Mouse (Mus musculus) midbrain, embryonic 10.5 days (tissue): ENCODE measurements around the gene Nckap1. TPM values are rescaled to one million over a fixed set of nuclear protein-coding genes. Genes with fewer than 3 reads are reported as not detected.

Experiments used
- DNase-seq: peaks from one replicate; pipeline ENCODE4 v3.0.0-alpha.2; 2017; ENCODE audit warnings: low spot score
- H3K27ac ChIP-seq: fragments of 300-500 bp; sonication (generic); replicated peaks from 2 replicates; pipeline ENCODE4 v1.5.1; 2016; ENCODE audit warnings: mild to moderate bottlenecking
- H3K27me3 ChIP-seq: fragments of 300-500 bp; sonication (generic); 2 replicates; pipeline ENCODE4 v1.6.1; 2016; ENCODE audit warnings: low read depth, mild to moderate bottlenecking; ENCODE audit not compliant: poor library complexity, severe bottlenecking
- H3K36me3 ChIP-seq: fragments of 300-500 bp; sonication (generic); 2 replicates; pipeline ENCODE4 v1.6.1; 2016; ENCODE audit warnings: mild to moderate bottlenecking, moderate library complexity
- H3K4me1 ChIP-seq: fragments of 300-500 bp; sonication (generic); 2 replicates; pipeline ENCODE4 v1.6.1; 2016
- H3K4me3 ChIP-seq: fragments of 300-500 bp; sonication (generic); 2 replicates; pipeline ENCODE4 v1.5.1; 2016; ENCODE audit warnings: mild to moderate bottlenecking, moderate library complexity
- H3K9me3 ChIP-seq: fragments of 300-500 bp; sonication (generic); replicated peaks from 2 replicates; pipeline ENCODE4 v1.6.1; 2016; ENCODE audit warnings: mild to moderate bottlenecking
- WGBS: fragments of 180-500 bp; shearing (Covaris S2); methylation state at CpG from one replicate; pipeline ENCODE4 v1.1.7; 2016; 5-methylcytosine and 5-hydroxymethylcytosine counted together
- microRNA counts: library from miRNA; unstranded; fragments of <30 nt; microRNA quantifications from one replicate; lab custom pipeline; 2017
- microRNA-seq: library from miRNA; unstranded; fragments of <30 nt; microRNA quantifications from one replicate; pipeline ENCODE4, GENCODE M21; 2017
- polyA plus RNA-seq: library from polyadenylated mRNA; unstranded; fragments of >200 nt; fragmentation: Nextera tagmentation; extraction: Ambion mirVana; gene quantifications from 2 replicates; pipeline ENCODE4 v1.2.1, GENCODE M21; 2016

Gene Nckap1
- polyA plus RNA-seq, 1 experiment from 2014 or later = 59.9 TPM

DNA sequence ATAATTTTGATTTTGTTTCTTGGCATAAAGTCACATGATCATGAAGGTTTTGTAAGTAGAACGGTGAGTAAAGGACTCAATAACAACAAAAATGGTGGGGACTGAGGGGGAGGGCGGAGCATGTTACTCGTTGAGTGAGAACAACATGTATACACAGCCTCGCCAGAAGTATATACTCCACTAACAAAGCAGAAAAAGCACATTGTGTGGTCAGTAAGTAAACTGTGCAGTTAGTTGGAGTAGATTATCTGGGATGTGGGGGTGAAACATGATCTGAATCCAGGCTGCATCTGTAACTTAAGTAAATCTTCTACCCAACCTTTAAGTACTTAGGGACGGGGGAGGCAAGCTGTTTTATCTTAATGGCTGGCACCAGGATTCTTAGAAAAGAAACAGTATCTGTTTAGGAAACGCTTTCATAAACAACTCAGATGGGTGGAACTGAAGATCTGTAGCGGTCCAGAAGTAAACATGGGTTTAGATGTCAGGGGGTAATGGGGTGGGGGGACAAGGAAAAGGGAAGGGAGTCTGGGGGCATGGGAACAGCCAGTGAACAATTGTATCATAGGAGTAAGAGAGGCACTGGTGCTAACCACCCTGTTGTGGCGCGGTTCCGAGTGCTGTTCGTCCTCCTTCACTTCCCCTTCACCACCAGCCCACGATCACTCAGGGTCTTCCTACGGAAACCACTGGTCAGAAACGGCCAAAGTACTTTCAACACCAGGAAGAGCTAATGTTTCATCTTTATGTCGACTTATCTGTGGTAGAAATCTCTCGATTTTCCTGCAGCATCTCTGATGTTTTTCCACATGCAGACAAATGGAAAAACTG is 115.0 kb downstream of the Nckap1 start:
- 85% methylated on average over 16 of the region's 16 CpGs for WGBS
- DNase-seq = no peak
- 0 out of 2 replicates have a peak, but pooled peaks cover 3% of the 10 kb centered on the region for H3K4me1 ChIP-seq
- H3K4me3 ChIP-seq = no peak overlapping the region
- no peaks in the 10 kb centered on the region for H3K36me3 ChIP-seq
- no peaks in the 10 kb centered on the region for H3K9me3 ChIP-seq
- no peak overlapping the region for H3K27ac ChIP-seq
- H3K27me3 ChIP-seq = no peaks in the 10 kb centered on the region

DNA sequence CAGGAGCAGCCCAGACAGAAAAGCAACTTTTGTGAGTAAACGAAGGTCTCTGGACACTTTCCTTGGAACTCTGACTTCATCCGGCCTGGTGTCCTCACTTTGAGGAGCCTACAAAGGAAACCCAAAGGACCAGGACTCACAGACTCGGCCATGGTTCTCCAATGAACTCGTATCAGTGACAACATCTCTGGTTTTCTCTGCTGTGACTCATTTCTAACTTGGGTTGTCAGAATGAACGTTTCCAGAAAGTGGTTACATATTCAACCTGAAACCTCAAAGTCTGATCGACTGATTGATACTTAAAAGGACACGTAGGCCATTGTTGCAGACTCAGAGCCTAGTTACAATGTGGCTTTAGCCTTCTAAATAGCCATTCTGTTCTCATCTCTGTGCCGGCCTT is 119.4 kb downstream of the Nckap1 start:
- Histone ChIP-seq H3K4me3 (no peak overlapping the region), H3K27ac (no peak overlapping the region), H3K9me3 (no peaks in the 10 kb centered on the region), H3K36me3 (no peaks in the 10 kb centered on the region), H3K27me3 (no peaks in the 10 kb centered on the region), H3K4me1 (peaks cover 4% of the 10 kb centered on the region; the same call in 1 of the 2 replicates)
- DNase-seq = no peak
- 70% methylated on average over 8 of the region's 8 CpGs for whole genome bisulfite sequencing

MicroRNAs within 50 kb of the gene (microRNA counts, 519-probe panel; counts per million panel counts)
- microRNA mmu-miR-684 (lab: Ali Mortazavi, UCI) = not detected

Small RNA genes within 50 kb of the gene (microRNA-seq; reads per million reads assigned to microRNA genes)
- not detected for gene Mir684-1

Other genes with a start within 250 kb of the Nckap1 start
- gene Frzb, start 133.8 kb downstream of the Nckap1 start, polyA plus RNA-seq = 13.3 and 21.7 TPM in 2 replicates
- 16.6 and 16.8 TPM in 2 replicates for gene Dusp19, start 35.7 kb upstream of the Nckap1 start, polyA plus RNA-seq
- gene Nup35, start 35.9 kb upstream of the Nckap1 start, polyA plus RNA-seq = 72.4 and 75.5 TPM in 2 replicates